Comparison of ENCODE assay signal across 9 mouse cellular contexts in the genomic region with DNA sequence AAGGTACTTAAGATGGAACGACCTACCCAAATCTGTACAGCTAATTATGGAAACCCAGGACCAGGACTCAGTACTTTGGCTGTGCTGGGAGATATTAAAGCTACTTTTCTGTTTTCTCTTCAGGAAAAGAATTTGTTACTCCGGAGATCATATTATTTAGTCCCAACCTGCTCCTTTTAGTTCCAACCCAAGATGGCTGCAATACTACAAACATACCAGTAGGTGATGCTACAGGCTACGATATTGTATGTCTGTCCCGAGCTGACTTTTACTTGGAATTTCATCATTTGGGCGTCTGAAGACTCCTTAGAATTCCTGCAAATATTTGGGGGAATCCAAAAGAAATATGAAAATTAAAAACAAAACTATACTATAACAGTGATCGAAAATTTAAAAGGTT. TPM values are rescaled to one million over a fixed set of nuclear protein-coding genes. Genes with fewer than 3 reads are reported as not detected.
DNase-seq lines count a peak whose midpoint lies in the region; ATAC-seq and TF ChIP-seq lines count a peak whose summit lies in the region.
"Had no signal": no experiment of that assay in that cellular context is flagged by ENCODE, and none has a peak within 500 bp of the region (broad histone marks: within the 10 kb centered on the region; RNA-seq: fewer than 3 reads in every experiment).

No protein-coding gene starts in this region.

- no peaks in the 10 kb centered on the region for H3K36me3 ChIP-seq in heart, embryonic 10.5 days
- H3K36me3 ChIP-seq: liver, embryonic 13.5 days had no signal

- DNase-seq in heart, adult 9 months (ENCODE audit: low spot score in 2 of 2) = peak; percentile 17 to 31
- DNase-seq in heart, embryonic 10.5 days (ENCODE audit: low spot score) = no peak
- DNase-seq in ovary, postnatal 14 days (ENCODE audit: low spot score) = peak; percentile 24
- no peak for DNase-seq in ovary, adult 18-20 months (ENCODE audit: low spot score)
- DNase-seq in urinary bladder, postnatal 25 days (ENCODE audit: low spot score) = no peak
- no peak for DNase-seq in left cerebral cortex, adult 8-10 months (ENCODE audit: low spot score in 2 of 2)
- DNase-seq: liver, embryonic 13.5 days had no signal

- WGBS in heart, embryonic 10.5 days = 10% methylated on average over 6 of the region's 6 CpGs

- H3K27me3 ChIP-seq in heart, embryonic 10.5 days (ENCODE audit: insufficient read depth, poor library complexity, severe bottlenecking) = peaks cover 18% of the 10 kb centered on the region
- H3K27me3 ChIP-seq: liver, embryonic 13.5 days had no signal

- H3K4me1 ChIP-seq in heart, embryonic 10.5 days = 0 out of 2 replicates have a peak, but pooled peaks cover 3% of the 10 kb centered on the region
- no peaks in the 10 kb centered on the region for H3K4me1 ChIP-seq in cortical plate, adult 2 months (ENCODE audit: control insufficient read depth, insufficient read depth, low read length)
- H3K4me1 ChIP-seq: liver, embryonic 13.5 days had no signal

- no peak for TF ChIP-seq POLR2A in cortical plate, adult 2 months (IDR thresholded peaks at IDR 0.05; ENCODE audit: extremely low read depth, insufficient read depth, low read length)

- no peak overlapping the region for H3K27ac ChIP-seq in heart, embryonic 10.5 days
- H3K27ac ChIP-seq in cortical plate, adult 2 months (ENCODE audit: insufficient read depth, low read length) = no peak overlapping the region
- H3K27ac ChIP-seq: liver, embryonic 13.5 days had no signal

- peak; percentile 65 for TF ChIP-seq CTCF in cortical plate, adult 2 months (IDR thresholded peaks at IDR 0.05; ENCODE audit: extremely low read depth, insufficient read depth, low read length)

- peak; percentile 73 for ATAC-seq in megakaryocyte progenitor cell, adult 5-6 weeks (replicated peaks; ENCODE audit: poor library complexity)

- no peaks in the 10 kb centered on the region for H3K9me3 ChIP-seq in heart, embryonic 10.5 days
- H3K9me3 ChIP-seq: liver, embryonic 13.5 days had no signal

- no peak overlapping the region for H3K4me3 ChIP-seq in heart, embryonic 10.5 days
- no peak overlapping the region for H3K4me3 ChIP-seq in cortical plate, adult 2 months (ENCODE audit: insufficient read depth, low read length)
- H3K4me3 ChIP-seq: liver, embryonic 13.5 days had no signal

RNA-seq across cellular contexts. Expression of a gene that starts 32.6 kb away (rescaled TPM):
- 8.0 and 8.6 TPM in 2 replicates for polyA plus RNA-seq in heart, embryonic 10.5 days (2016; fragmentation: Nextera tagmentation; extraction: Ambion mirVana)
- 6.5 TPM in 2 replicates for polyA plus RNA-seq in cortical plate, adult 2 months (2012; rRNA removed)
- 14.7 and 16.2 TPM in 2 replicates for total RNA-seq in megakaryocyte progenitor cell, adult 5-6 weeks (2015)
- 15.3 and 15.7 TPM in 2 replicates for total RNA-seq in megakaryocyte progenitor cell, adult 5-6 weeks (2017)
- total RNA-seq in left cerebral cortex, adult 8-10 months (2022) = 1 to 10 TPM; 8.0 to 8.7 (median 8.1) TPM

Comparison
In these comparisons a context has a peak if more than half of its experiments do, and no peak if none do; other contexts are left out.
1. DNase-seq: peak in heart, adult 9 months (2 of 2) and ovary, postnatal 14 days (single experiment); none in heart, embryonic 10.5 days (single experiment), ovary, adult 18-20 months (single experiment), urinary bladder, postnatal 25 days (single experiment) and left cerebral cortex, adult 8-10 months (0 of 2).